Mouse (Mus musculus): Measurements from ENCODE around the gene Ak5.
"Not testable (repeated sequence)": the region's sequence is repeated elsewhere in the genome, so short reads cannot be mapped to it uniquely, and the experiment has no call there.

The Ak5 gene

DNA sequence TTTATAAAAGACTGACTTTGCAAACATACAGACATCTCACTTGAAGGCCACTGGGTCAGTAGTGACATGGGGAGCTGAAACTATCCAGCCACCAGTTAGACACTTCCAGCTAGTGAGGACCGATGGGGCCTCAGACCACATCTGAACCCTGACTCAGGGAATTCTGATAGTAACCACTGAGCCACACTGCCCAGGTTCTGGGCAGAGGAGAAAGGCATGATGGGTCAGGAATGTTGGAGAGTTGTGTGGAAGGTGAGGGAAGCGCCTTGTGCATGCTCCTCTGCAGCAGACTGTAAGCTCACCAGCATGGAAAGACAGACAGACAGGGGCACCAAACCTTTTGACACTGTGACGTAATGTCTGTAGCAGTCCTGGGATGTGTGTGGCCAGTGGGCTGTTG, 192.3 kb downstream of the Ak5 start:
- no peak for DNase-seq (ENCODE audit: low spot score in 2 of 2)

DNA sequence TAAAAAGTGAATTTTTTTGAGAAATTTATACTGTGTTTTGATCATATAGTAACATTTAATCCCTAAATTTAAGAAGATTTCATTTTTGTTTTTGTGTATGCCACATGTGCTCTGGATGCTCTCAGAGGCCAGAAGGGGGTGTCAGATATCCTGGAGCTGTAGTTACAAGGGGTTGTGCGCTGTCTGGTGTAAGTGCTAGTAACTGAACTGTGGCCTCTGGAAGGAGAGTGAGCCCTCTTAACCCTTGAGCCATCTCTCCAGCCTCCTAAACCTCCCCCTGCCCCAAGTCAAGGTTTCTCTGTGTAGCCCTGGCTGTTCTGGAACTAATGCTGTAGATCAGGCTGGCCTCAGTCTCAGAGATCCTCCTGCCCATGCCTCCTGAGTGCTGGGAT, 192.9 kb downstream of the Ak5 start:
- no peak for DNase-seq (ENCODE audit: low spot score in 2 of 2)

DNA sequence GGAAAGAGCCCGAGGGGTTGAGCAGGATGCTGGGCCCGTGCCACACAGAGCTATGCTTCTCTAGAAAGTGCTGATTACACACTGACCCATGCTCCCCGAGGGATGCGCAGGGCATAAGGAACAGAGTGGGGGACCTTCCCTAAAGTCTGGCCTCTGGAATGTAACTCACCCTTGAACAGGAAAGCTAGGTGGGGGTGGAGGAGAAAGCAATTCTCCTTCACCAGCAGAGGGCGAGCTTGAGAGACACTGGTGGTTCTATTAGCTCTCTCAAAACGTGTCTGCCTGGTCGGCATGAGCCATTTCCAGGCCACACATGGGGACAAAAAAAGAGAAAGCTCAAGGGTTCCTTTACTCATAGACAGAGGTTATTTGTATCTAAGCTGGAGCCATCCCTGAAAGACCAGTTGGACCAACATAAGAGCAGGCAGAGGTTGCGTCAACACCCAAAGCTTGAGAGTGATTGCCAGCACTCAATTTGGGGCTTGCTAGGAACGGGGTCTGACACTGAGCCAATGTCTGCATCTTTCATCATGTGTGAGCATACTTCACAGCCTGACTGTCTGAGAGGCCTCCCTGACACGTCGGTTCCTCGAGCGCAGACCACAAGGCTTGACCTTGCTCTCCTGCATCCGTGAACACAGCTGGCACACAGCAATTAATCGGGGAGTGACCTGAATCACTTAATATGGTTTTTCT, 193.4 kb downstream of the Ak5 start:
- DNase-seq (ENCODE audit: low spot score in 2 of 2) = no peak

DNA sequence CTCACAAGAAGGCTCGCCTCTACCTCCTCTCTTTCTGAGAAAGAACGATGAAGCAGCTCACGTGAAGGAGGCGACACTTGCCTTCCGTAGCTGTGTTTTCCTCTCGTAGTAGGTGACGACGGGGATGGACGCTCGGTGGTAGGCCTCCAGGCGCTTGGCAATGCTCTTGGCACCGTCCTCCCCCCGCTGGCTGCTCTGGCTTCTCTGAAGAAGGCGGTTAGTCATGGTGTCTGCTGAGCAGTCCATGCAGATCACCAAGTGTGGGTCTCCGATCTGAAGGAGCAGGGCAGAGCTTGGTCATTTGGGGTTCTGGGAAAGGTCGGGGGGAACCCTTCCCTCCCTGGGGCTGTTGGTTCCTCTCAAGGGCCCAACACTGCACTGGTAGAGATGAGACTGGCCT, 195.5 kb downstream of the Ak5 start:
- DNase-seq (ENCODE audit: low spot score in 2 of 2) = no peak

DNA sequence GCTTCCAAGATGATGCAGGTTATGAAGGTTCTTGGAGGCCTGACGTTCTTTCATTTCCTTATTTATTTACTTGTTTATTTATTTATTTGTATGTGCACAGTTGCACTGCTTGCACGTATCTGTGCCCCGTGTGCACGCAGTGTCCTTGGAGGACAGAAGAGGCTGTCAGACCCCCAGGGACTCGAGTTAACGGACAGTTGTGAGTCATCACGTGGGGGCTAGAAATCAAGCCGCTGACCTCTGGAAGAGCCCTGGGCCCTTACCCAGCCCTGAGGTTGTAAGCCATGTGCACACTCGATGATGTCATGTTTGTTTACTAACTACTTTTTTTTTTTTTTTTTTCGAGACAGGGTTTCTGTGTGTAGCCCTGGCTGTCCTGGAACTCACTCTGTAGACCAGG, 197.8 kb downstream of the Ak5 start:
- DNase-seq (ENCODE audit: low spot score in 2 of 2) = no peak

DNA sequence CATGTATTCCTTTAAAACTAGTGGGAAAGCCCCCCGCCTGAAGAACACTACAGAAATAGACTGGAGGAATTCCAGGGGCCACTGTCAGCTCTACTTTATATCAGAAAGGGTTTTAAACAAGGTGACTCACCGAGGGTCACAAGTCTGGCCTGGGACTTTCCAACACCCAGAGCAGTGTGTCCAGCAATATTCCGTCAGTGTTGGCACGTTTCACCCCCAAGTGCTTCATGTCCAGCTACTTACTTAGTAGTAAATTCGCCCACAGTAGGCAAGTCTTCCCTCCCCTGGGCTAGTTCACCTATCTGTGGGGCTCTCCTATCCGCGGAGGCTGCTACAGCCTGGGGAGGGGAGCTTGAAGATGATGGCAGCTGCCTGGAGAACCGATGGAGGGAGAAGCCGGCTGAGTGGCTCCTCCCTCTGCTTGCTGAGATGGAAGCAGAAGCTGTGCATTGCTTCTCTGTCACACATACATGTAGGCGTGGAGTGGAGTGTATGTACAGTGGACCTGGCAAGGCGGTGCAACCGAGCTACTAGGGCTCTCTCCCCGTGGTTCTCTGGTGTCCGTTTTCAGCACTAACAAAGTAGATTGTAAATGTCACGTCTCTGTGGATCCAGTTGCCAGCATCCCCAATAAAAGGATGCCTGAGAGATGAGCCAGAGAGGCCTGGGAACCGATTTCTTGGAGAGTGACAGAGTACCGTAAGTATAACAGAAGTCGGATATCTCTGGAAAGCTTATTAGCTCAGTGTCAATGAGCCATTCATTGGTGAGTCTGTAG, 198.5 kb downstream of the Ak5 start:
- no peak for DNase-seq (ENCODE audit: low spot score in 2 of 2)

DNA sequence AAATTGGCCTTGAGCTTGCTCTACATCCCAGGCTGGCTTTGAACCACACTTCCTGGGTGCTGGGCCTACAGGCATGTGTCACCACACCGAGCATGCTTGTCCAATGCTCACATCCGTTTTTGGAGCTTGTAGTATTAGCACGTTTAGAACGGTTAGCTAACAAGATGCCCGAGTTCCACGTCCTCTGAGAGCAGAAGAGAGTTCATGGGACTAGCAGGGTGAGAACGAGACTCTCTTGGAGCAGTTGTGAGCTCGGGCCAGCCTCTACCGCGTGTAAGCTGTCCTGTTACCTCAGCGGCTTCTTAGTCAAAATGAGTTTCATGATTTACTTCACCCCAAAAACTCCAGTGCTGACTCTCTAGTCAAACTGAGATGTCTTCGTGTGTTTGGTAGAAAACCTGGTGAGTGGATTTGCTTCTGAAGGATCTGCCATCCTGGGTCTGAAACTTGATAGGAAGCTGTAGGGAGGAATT, 199.6 kb downstream of the Ak5 start:
- DNase-seq (ENCODE audit: low spot score in 2 of 2) = no peak

DNA sequence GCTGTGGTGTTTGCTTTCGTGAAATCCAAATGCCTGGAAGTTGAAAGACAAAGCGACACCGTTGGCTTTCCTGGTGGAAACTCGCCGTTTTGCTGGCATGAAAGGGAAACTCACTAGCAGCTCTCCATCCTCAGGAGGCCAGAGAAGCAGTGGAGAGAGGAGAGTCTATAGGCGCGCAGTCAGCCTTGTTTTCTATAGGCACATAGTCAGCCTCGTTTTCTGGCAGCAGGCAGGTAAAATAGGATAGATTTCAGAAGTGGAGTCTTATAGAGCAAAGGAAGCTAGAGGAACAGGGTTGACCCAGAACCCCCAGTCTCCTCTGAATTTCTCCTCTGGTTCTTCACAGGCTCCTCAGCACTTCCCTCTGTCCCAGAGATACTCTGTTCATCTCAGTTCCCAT, 200.1 kb downstream of the Ak5 start:
- no peak for DNase-seq (ENCODE audit: low spot score in 2 of 2)

DNA sequence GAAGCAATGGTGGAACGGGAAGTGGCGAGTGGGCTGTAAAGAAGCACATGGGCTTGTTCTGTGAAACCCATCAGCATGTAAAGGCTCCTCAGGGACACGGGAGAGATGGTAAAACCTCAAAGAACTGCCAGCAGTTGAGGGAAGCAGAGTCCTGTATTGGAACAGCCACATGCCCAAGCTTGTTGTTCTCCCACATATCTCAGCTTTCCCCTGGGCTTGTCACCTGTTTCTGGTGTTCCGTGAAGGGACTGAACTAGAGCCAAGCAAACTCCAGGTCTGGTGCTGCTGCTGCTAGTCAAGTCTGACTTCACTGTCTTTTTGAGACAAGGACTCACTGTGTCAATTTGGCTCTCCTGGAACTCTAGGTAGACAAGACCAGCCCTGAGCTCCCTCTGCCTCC, 200.8 kb downstream of the Ak5 start:
- DNase-seq (ENCODE audit: low spot score in 2 of 2) = no peak

DNA sequence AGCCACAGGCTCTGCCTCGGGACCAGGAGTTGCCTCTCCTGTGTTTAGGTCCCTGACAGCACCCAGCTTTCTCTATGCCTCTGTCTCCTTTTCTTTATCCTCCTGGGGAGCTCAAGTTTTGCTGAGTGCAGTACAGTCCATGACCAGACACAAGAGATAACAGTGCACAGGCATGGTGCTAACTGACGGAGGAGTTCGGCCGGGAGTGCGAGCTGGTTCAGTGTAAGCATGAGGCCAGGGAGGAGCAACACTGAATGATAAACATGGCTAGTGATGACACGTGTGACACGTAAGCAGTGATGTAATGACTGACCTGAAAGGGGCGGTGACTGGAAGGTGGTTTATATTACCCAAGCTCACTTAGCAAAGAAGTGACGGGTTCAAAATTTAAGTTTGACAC, 201.3 kb downstream of the Ak5 start:
- DNase-seq (ENCODE audit: low spot score in 2 of 2) = no peak

DNA sequence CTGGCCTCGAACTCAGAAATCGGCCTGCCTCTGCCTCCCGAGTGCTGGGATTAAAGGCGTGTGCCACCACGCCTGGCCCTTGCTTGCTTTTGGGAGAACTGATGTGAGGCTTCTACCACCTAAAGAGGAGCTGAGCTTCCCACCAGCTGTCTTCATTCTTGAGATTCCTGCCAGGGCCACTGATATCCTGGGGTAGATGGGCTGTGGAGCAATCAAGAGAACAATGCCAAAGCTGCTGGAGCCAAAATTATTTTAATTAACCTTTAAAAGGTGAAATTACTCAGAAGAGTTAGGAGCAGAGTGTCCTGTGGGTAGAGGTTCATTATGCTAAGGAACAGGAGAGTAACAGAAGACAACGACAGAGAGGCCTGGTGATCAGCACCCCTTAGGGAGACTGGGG, 202.8 kb downstream of the Ak5 start:
- DNase-seq (ENCODE audit: low spot score in 2 of 2) = no peak

DNA sequence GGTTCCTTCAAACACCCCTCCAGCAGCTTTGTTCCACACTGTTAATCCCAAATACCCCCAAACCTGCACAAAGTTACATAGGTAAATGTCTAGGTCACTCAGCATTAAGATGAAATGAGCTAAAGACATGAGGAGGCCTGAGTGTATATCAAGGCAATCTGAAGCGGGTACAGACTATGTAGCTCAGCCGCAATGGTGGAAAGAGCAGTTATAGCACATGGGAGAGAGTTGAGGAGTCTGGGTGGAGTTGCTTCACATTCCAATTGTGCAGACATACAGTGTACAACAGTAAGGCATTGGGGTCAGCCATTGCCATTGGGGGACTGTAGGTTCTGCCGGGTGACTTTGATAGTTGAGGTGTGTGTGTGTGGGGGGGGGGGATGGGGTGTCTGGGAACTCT, 203.7 kb downstream of the Ak5 start:
- no peak for DNase-seq (ENCODE audit: low spot score in 2 of 2)

DNA sequence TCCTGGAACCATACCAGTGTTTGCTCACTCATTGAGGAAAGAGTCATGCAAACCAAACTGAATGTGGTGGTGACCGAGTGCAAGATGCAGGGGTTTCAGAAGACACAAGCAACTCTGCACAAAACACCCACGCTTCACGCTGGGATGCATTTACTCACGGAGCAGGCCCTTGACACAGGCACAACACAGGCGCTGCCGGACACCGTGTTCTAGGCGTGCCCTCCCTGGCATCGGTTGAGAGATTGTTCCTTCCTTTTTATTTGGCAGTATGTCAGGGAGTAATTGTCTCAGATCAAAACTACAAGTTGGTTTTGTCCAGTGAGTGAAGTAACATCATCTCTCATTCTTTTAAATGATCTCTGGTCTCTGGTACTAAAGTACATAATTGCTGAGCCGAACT, 205.3 kb downstream of the Ak5 start:
- no peak for DNase-seq (ENCODE audit: low spot score in 2 of 2)

DNA sequence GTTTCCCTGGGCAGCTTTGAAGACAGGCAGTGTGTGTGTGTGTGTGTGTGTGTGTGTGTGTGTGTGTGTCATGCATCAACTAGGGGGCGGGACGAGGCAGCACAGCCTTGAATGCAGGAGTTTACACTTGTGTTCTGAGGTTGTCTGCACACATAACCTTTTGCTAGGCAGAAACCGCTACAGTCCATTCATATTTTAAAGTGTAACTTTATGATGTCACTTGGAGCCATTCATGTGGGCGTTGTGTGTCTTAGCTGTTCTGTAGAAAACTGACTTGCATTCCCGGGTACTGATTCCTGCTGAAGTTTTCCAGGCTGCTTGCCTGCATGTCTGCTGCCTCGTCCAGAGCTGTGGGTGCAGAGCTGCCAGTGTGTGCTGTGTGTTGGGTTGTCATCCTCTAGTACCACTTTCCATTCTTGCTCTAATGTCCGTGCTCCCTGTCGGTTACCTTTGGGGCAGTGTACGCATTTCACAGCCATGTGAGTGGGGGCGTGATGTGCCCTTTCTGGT, 206.1 kb downstream of the Ak5 start:
- DNase-seq (ENCODE audit: low spot score in 2 of 2) = no peak

DNA sequence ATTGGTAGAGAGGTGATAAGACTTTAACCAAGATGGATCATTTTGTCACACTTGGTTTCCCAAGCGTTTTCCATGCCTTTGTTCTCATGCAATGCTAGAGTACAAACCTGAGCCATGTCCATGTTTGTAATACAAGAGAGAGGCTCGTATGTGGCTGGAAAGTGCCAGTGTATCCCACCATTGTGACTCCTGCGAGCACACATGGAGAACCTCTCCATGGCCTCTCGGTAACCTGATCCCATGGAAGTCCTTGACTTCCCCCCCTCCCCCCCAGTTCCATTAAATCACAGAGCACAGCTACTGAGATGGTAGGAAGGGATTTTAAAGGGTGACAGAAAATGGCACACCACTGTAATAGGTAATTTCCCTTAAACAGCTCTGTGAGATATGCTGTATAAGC, 207.4 kb downstream of the Ak5 start:
- DNase-seq (ENCODE audit: low spot score in 2 of 2) = no peak

DNA sequence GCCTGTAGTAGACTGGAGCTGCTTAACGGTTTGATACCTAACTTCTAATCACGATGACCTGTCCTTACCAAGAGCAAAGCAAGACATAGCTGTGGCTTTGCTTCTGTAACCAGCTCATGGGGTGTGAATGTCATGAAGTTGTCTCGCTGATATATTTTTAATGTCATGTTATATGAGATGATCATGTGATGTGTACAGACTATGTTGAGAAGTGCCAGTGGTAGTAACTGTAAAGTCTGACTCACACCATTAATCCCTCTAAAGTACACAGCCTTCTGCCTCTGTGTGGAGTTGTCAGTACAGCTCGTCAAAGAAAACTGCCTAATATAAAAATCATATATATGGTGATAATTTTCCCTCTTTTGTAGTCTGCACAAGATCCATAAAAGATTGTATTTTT, 209.3 kb downstream of the Ak5 start:
- DNase-seq (ENCODE audit: low spot score in 2 of 2) = not testable (repeated sequence)

DNA sequence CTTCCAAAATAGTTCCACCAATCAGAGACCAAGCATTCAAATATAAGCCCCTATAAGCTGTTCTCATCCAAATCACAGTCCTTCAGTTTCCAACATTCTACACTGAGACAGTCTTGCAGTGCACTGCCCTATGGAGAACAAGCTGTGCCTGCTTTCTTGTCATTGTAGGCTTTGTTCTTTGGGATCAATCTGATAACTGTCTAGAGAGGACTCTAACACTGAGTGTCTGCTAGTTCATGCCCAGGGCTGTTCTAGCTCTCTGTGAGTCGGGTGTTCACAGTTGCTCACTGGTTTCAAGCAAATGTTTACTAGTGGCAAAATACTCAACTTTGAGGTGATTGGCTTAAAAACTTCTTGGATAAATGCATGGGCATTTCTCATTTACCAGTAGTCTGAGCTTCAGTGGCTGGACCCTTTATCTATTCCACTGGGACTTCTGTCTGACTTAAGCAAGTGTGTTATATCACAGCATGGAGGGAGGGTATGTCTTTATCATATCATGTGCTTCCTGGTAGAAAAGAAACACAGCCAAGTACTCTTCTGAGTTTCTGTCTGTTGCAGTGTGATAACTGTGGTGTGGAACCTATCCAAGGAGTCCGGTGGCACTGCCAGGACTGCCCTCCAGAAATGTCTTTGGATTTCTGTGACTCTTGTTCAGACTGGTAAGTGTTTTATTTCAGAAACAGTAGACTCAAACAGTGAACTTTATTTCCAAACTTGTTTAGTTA, 210.7 kb downstream of the Ak5 start:
- DNase-seq (ENCODE audit: low spot score in 2 of 2) = no peak

DNA sequence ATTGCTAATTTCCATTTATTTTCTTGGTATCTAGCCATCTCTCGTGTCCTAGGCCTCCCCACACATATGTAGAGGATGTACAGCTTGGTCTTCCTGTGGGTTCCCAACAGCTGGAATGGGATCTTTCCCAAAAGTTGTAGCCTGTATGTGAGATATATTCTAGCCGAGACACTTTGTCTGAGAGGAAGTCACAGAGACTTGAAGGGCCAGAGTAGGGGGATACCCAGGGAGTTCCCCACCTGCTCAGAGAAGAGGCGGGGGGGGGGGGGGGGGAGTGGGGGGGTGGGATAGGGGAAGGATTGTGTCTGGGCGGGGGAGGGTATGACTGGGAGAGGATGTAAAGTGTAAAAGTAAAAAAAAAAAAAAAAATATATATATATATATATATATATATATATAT, 215.0 kb downstream of the Ak5 start:
- DNase-seq (ENCODE audit: low spot score in 2 of 2) = no peak

DNA sequence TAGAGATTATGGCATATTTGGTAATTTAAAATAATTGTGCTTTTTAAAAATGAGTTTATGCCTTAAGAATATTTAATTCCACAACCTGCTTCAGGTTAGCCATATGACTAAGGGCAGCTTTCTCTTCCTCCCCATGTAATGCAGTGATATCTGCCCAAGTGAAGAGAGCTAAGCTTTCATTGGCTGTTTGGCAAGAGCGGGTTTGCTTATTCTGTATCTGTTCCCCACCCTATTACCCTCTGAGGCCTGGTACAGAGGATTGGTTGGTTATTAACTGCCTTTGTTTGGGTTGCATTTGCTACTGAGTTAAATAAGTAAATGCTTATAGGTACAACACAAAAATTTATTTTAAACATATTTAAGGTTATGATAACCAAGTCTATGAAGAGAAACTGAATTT, 221.2 kb downstream of the Ak5 start:
- DNase-seq (ENCODE audit: low spot score in 2 of 2) = no peak

DNA sequence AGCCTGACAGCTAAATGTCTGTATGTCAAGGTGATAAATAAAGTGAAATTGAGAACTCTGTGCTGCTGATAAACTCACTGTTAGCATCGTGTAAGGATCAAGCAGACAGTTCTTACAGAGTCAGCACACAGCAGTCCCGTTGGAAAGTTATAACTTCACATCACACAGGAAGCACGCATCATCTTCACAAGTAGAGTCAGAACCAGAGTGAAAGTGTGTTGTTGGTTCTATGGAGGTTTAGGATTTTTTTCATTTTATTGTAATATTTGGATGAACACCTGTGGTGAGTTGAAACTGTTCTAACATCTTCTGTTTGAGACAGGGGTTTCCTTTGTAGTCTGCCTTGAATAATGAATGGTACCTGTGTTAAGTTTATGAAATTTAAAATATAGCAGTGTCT, 224.0 kb downstream of the Ak5 start:
- no peak for DNase-seq (ENCODE audit: low spot score in 2 of 2)

DNA sequence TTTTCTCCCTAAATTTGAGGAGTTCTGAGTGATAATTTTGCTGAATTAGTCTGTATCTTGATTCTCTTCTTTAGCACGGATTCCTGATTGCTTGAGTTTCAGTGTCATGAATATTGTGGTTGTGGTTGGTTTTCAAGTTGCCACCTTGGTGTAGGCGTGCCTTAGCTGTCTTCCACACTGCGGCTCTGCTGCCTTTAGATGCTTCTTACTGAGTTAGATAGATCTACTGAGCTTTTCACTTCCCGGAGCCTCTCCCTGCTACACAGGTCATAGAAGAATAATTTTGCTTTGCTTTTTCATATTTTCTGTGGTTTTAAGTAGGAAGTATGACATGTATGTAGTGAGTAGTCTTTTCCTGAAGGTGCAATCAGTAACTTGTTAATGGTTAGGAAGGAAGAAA, 225.4 kb downstream of the Ak5 start:
- no peak for DNase-seq (ENCODE audit: low spot score in 2 of 2)

DNA sequence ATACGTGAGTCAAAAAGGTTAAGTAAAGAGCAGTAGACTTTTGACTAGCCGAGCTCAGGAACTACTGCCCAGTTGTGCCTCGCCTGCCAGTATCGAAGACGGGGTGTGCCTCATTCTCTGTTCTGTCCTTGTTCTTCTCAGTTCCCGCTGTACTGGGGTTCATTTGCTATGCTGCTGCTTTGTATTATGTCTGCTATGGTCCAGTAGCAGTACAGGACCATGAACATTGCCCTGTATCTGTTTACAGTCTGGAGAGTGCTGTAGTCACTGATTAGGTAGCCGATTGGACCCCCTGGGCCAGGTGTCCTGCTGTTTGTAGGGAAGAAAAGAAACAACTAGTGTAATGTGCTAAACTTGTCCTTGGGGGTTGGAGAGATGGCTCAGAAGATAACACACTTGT, 230.1 kb downstream of the Ak5 start:
- no peak for DNase-seq (ENCODE audit: low spot score in 2 of 2)

DNA sequence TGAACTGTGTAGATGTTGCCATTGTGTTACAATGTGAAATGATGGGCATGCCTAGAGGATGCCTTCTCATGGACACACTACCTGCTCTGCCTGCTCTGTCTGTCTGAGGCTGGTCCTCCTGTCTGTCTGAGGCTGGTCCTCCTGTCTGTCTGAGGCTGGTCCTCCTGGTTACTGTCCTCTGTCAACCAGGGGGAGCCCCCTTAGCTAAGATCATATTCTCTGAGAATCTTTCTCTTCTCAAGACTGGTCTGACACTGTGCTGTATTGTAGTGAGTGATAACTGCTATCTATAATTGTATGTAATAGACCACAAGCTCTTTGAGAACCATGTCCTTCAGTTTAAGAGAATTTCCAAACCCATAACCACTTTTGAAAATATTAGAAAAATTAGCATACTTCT, 232.6 kb downstream of the Ak5 start:
- no peak for DNase-seq (ENCODE audit: low spot score in 2 of 2)

Data from right cerebral cortex, postnatal 36 days (tissue).